Mouse (Mus musculus) heart, postnatal 0 days (tissue): ENCODE data around the gene Abhd8. TPM values are rescaled to one million over a fixed set of nuclear protein-coding genes. Genes with fewer than 3 reads are reported as not detected.

Experiments
- ATAC-seq: fragments of 200-750 bp; cut with Nextera tagmentation; 2 replicates; pipeline ENCODE4 v1.8.0; 2017; ENCODE audit warnings: low read depth, moderate number of reproducible peaks, moderate library complexity; ENCODE audit not compliant: insufficient read depth
- DNase-seq: peaks from one replicate; pipeline ENCODE4 v3.0.0-alpha.2; 2016; ENCODE audit warnings: low spot score
- H3K27ac ChIP-seq: fragments of 300-500 bp; sonication (generic); 2 replicates; pipeline ENCODE4 v1.5.1; 2014; ENCODE audit warnings: low read depth, mild to moderate bottlenecking
- H3K27me3 ChIP-seq: fragments of 300-500 bp; sonication (generic); 2 replicates; pipeline ENCODE4 v1.6.1; 2014; ENCODE audit warnings: low read length, mixed read lengths; ENCODE audit not compliant: control insufficient read depth, insufficient read depth
- H3K36me3 ChIP-seq: fragments of 300-500 bp; sonication (generic); replicated peaks from 2 replicates; pipeline ENCODE4 v1.6.1; 2014; ENCODE audit warnings: low read length, mixed read lengths; ENCODE audit not compliant: control insufficient read depth, insufficient read depth
- H3K4me1 ChIP-seq: fragments of 300-500 bp; sonication (generic); 2 replicates; pipeline ENCODE4 v1.6.1; 2014; ENCODE audit warnings: antibody characterized with exemption; ENCODE audit not compliant: control insufficient read depth, insufficient read depth
- H3K4me2 ChIP-seq: fragments of 300-500 bp; sonication (generic); 2 replicates; pipeline ENCODE4 v1.6.1; 2014; ENCODE audit warnings: low read depth, mild to moderate bottlenecking, low read length, moderate library complexity
- H3K4me3 ChIP-seq: fragments of 300-500 bp; sonication (generic); 2 replicates; pipeline ENCODE4 v1.5.1; 2014; ENCODE audit warnings: low read depth, low read length
- H3K9ac ChIP-seq: fragments of 300-500 bp; sonication (generic); replicated peaks from 2 replicates; pipeline ENCODE4 v1.6.1; 2014; ENCODE audit warnings: low read depth, low read length, mixed read lengths
- H3K9me3 ChIP-seq: fragments of 300-500 bp; sonication (generic); replicated peaks from 2 replicates; pipeline ENCODE4 v1.6.1; 2016; ENCODE audit warnings: low read length; ENCODE audit not compliant: control insufficient read depth
- CTCF ChIP-seq: IDR thresholded peaks from 2 replicates; pipeline ENCODE4 v1.5.1; 2016; ENCODE audit warnings: antibody characterized with exemption, control low read depth, low read depth
- EP300 ChIP-seq: IDR thresholded peaks from 2 replicates; pipeline ENCODE4 v1.6.1; 2016; ENCODE audit warnings: antibody characterized with exemption, low read depth
- WGBS: fragments of 180-500 bp; shearing (Covaris S2); extraction: QIAGEN DNeasy Blood & Tissue Kit; methylation state at CpG from one replicate; pipeline ENCODE4 v1.1.7; 2014; 5-methylcytosine and 5-hydroxymethylcytosine counted together
- polyA plus RNA-seq: library from polyadenylated mRNA; unstranded; fragments of >200 nt; fragmentation: Nextera tagmentation; extraction: Ambion mirVana; gene quantifications from 2 replicates; pipeline ENCODE4 v1.2.1, GENCODE M21; 2015
- total RNA-seq: library from RNA; depleted of rRNA; stranded (reverse); fragments of >200 nt; gene quantifications from 2 replicates; pipeline ENCODE4 v1.2.3, GENCODE M21; 2014; ENCODE audit warnings: low replicate concordance

Abhd8 gene
- total and polyA plus RNA-seq, 2 experiments from 2014 or later, result 32.8 to 57.7 TPM

DNA sequence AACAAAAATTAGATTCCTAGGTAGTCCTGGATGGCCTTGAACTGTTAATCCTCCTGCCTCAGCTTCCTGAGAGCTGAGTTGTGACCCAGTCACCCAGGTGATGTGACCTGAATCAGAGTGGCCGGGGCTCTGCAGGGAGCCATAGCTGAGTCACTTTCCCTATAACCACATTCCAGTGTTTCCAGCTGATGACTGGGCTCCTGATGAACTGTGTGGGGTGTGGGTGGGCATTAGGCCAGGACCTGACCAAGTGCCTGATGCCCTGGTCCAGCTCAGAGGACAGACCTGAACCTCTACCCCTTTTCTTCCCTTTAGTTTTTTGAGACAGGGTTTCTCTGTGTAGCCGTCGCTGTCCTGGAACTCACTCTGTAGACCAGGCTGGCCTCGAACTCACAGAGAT, 41.9 kb upstream of the Abhd8 start:
- DNase-seq (no peak), ATAC-seq (no peak)
- no peak for TF ChIP-seq CTCF
- Histone ChIP-seq H3K27me3 (peaks cover 50% of the 10 kb centered on the region), H3K4me3 (no peak overlapping the region), H3K9me3 (no peaks in the 10 kb centered on the region), H3K27ac (no peak overlapping the region), H3K36me3 (no peaks in the 10 kb centered on the region), H3K9ac (no peak overlapping the region), H3K4me1 (0 out of 2 replicates have a peak, but pooled peaks cover 3% of the 10 kb centered on the region), H3K4me2 (no peak overlapping the region)
- WGBS, result 87% methylated on average over 4 of the region's 4 CpGs

- Histone ChIP-seq H3K9ac (no peak overlapping the region), H3K9me3 (no peaks in the 10 kb centered on the region), H3K4me1 (peaks cover 7% of the 10 kb centered on the region; the same call in 1 of the 2 replicates), H3K4me3 (no peak overlapping the region), H3K36me3 (no peaks in the 10 kb centered on the region), H3K4me2 (no peak overlapping the region), H3K27me3 (peaks cover 41% of the 10 kb centered on the region), H3K27ac (no peak overlapping the region)
- DNase-seq, result no peak
- no peak for ATAC-seq
- 90% methylated on average over 4 of the region's 4 CpGs for WGBS
- TF ChIP-seq EP300 (no peak), CTCF (no peak)
Measured at GRCm38 (mm10) chr8:71504349-71504748, 40.9 kb upstream of the Abhd8 start.

- DNase-seq (peak; percentile 43), ATAC-seq (no peak)
- peaks cover 44% of the 10 kb centered on the region for H3K4me1 ChIP-seq
- no peak overlapping the region for H3K9ac ChIP-seq
- H3K27ac ChIP-seq, result peak overlapping the region; percentile 49
- no peaks in the 10 kb centered on the region for H3K36me3 ChIP-seq
- peak overlapping the region; percentile 9; the same call in 1 of the 2 replicates for H3K4me2 ChIP-seq
- WGBS, result 31% methylated on average over 16 of the region's 16 CpGs
- H3K4me3 ChIP-seq, result no peak overlapping the region
- H3K9me3 ChIP-seq, result no peaks in the 10 kb centered on the region
- TF ChIP-seq CTCF, result no peak
- no peak for TF ChIP-seq EP300
- H3K27me3 ChIP-seq, result no peaks in the 10 kb centered on the region
Measured at GRCm38 (mm10) chr8:71498816-71499690, 35.6 kb upstream of the Abhd8 start.

DNA sequence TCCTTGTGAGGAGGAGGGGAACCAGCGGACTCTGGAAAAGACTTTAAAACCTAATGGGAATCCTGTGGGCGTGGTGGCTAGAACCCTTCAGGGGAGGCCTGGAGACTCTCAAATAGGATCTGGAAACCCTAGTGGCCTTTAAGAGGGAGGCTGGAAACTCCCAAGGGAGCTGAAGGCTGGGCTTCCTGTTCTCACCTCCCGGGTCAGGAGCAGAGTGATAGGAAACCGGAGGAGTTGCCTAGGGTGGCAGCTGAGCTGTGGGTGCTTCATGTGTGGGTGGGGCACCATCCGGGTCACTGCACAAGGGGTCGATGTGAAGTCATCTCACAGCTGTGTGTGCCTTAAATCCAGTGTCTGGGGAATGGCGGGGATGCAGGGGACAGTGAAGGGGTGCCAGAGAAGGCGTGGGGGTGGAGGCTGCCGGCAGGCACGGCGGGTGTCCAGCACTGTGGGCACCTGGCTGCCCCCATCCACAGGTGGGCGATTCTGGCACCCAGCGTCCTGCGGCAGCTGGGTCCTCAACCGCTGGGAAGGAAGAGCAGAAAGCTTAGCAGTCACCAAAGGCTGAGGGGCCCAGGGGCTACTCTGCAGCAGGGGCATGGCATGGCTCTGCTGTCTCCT, 34.5 kb upstream of the Abhd8 start:
- 0 out of 2 replicates have a peak, but pooled peaks have one; percentile 21 for TF ChIP-seq EP300
- TF ChIP-seq CTCF, result no peak
- no peak overlapping the region for H3K4me3 ChIP-seq
- ATAC-seq, result 0 out of 2 replicates have a peak, but pooled peaks have one; percentile 8
- DNase-seq, result peak; percentile 35
- H3K9ac ChIP-seq, result no peak overlapping the region
- no peaks in the 10 kb centered on the region; the same call in 1 of the 2 replicates for H3K36me3 ChIP-seq
- H3K27me3 ChIP-seq, result no peaks in the 10 kb centered on the region
- peak overlapping the region; percentile 9; the same call in 1 of the 2 replicates for H3K4me2 ChIP-seq
- H3K27ac ChIP-seq, result peak overlapping the region; percentile 49
- H3K9me3 ChIP-seq, result no peaks in the 10 kb centered on the region
- WGBS, result 15% methylated on average over 15 of the region's 15 CpGs
- H3K4me1 ChIP-seq, result peaks cover 44% of the 10 kb centered on the region

GRCm38 (mm10) chr8:71497077-71497645, 33.7 kb upstream of the Abhd8 start:
- 96% methylated on average over 1 of the region's 1 CpGs for WGBS
- peaks cover 44% of the 10 kb centered on the region for H3K4me1 ChIP-seq
- no peak overlapping the region for H3K4me3 ChIP-seq
- no peak overlapping the region for H3K4me2 ChIP-seq
- H3K9ac ChIP-seq, result no peak overlapping the region
- no peak for DNase-seq
- H3K27ac ChIP-seq, result 0 out of 2 replicates have a peak overlapping the region, but pooled peaks have one; percentile 54
- peaks cover 7% of the 10 kb centered on the region for H3K36me3 ChIP-seq
- no peaks in the 10 kb centered on the region for H3K9me3 ChIP-seq
- no peak for ATAC-seq
- no peaks in the 10 kb centered on the region for H3K27me3 ChIP-seq
- TF ChIP-seq CTCF (no peak), EP300 (no peak)
